Mouse (Mus musculus) MEL (cell line): ENCODE results near the gene 1700017B05Rik. TPM values are rescaled to one million over a fixed set of nuclear protein-coding genes. Genes with fewer than 3 reads are reported as not detected.

Experiments
- DNase-seq: peaks from one replicate; pipeline ENCODE4 v3.0.0; 2011; ENCODE audit warnings: low read depth, low spot score
- H3K27ac ChIP-seq: 2 replicates; pipeline ENCODE4 v1.5.1; 2012; ENCODE audit warnings: low read depth, mild to moderate bottlenecking, control low read depth, low read length, moderate library complexity; ENCODE audit not compliant: control insufficient read depth
- H3K27me3 ChIP-seq, 2 experiments: fragments of 150-350 bp in 1 of 2; sonication (generic) in 1 of 2; 2 replicates each; pipeline ENCODE4 v1.6.1; 2012; ENCODE audit warnings: low read length in 2 of 2, mild to moderate bottlenecking in 2 of 2, improper control_type of control experiment in 1 of 2, moderate library complexity in 1 of 2; ENCODE audit not compliant: insufficient read depth in 2 of 2, control insufficient read depth in 1 of 2
- H3K36me3 ChIP-seq, 2 experiments: 2 replicates each; pipeline ENCODE4 v1.6.1; 2012 to 2014; ENCODE audit warnings: low read length in 2 of 2, improper control_type of control experiment in 1 of 2, inconsistent platforms in 1 of 2, mild to moderate bottlenecking in 1 of 2; ENCODE audit not compliant: insufficient read depth in 2 of 2, control insufficient read depth in 1 of 2
- H3K4me1 ChIP-seq, 2 experiments: fragments of 150-350 bp in 1 of 2; sonication (generic) in 1 of 2; 2 replicates each; pipeline ENCODE4 v1.6.1; 2012; ENCODE audit warnings: low read length in 2 of 2, improper control_type of control experiment in 1 of 2, mild to moderate bottlenecking in 1 of 2; ENCODE audit not compliant: insufficient read depth in 2 of 2, control insufficient read depth in 1 of 2
- H3K4me3 ChIP-seq, 2 experiments: fragments of 150-350 bp in 1 of 2; sonication (generic) in 1 of 2; 2 replicates each; pipeline ENCODE4 v1.5.1; 2012; ENCODE audit warnings: low read depth in 2 of 2, low read length in 2 of 2, mild to moderate bottlenecking in 2 of 2, moderate library complexity in 2 of 2, control low read depth in 1 of 2, improper control_type of control experiment in 1 of 2; ENCODE audit not compliant: control insufficient read depth in 1 of 2, insufficient read depth in 1 of 2
- H3K79me2 ChIP-seq: 2 replicates; pipeline ENCODE4 v1.6.1; 2012; ENCODE audit warnings: mild to moderate bottlenecking, low read length, moderate library complexity; ENCODE audit not compliant: control insufficient read depth, poor library complexity, insufficient read depth
- H3K9ac ChIP-seq: 2 replicates; pipeline ENCODE4 v1.6.1; 2012; ENCODE audit warnings: low read depth, mild to moderate bottlenecking, control low read depth, low read length, moderate library complexity; ENCODE audit not compliant: control insufficient read depth, poor library complexity, severe bottlenecking
- H3K9me3 ChIP-seq: fragments of 150-350 bp; sonication (generic); replicated peaks from 2 replicates; pipeline ENCODE4 v1.6.1; 2012; ENCODE audit warnings: mild to moderate bottlenecking, low read length, improper control_type of control experiment, moderate library complexity; ENCODE audit not compliant: insufficient read depth
- BHLHE40 ChIP-seq: IDR thresholded peaks from 2 replicates; pipeline ENCODE4 v1.6.1; 2012; ENCODE audit warnings: low read depth, mild to moderate bottlenecking, inconsistent platforms, low read length, improper control_type of control experiment, borderline replicate concordance
- CHD2 ChIP-seq: IDR thresholded peaks from 2 replicates; pipeline ENCODE4 v1.6.1; 2011; ENCODE audit warnings: low read length, improper control_type of control experiment
- CTCF ChIP-seq, 3 experiments: IDR thresholded peaks in 2 of 3; conservative IDR thresholded peaks in 1 of 3; 2 replicates each; pipeline ENCODE4 v1.5.1; 2011 to 2012; ENCODE audit warnings: low read length in 3 of 3, low read depth in 2 of 3, mild to moderate bottlenecking in 2 of 3, improper control_type of control experiment in 1 of 3, inconsistent platforms in 1 of 3, mixed read lengths in 1 of 3, moderate library complexity in 1 of 3; ENCODE audit not compliant: control insufficient read depth in 1 of 3, insufficient read depth in 1 of 3, poor library complexity in 1 of 3, severe bottlenecking in 1 of 3
- E2F4 ChIP-seq: IDR thresholded peaks from 2 replicates; pipeline ENCODE4 v1.6.1; 2011; ENCODE audit warnings: low read depth, low read length, improper control_type of control experiment, borderline replicate concordance
- ELF1 ChIP-seq: IDR thresholded peaks from 2 replicates; pipeline ENCODE4 v1.6.1; 2014; ENCODE audit warnings: low read depth, mild to moderate bottlenecking, inconsistent platforms, low read length, improper control_type of control experiment, moderate library complexity
- GATA1 ChIP-seq: IDR thresholded peaks from 2 replicates; pipeline ENCODE4 v1.6.1; 2011; ENCODE audit warnings: low read depth, low read length, improper control_type of control experiment
- HCFC1 ChIP-seq: IDR thresholded peaks from 2 replicates; pipeline ENCODE4 v1.6.1; 2012; ENCODE audit warnings: low read depth, mild to moderate bottlenecking, inconsistent platforms, low read length, improper control_type of control experiment, moderate library complexity
- JUND ChIP-seq: IDR thresholded peaks from 2 replicates; pipeline ENCODE4 v1.6.1; 2011; ENCODE audit warnings: low read depth, mild to moderate bottlenecking, improper control_type of control experiment, low read length
- MAX ChIP-seq: IDR thresholded peaks from 2 replicates; pipeline ENCODE4 v1.6.1; 2011; ENCODE audit warnings: low read length, improper control_type of control experiment
- MAZ ChIP-seq: IDR thresholded peaks from 2 replicates; pipeline ENCODE4 v1.6.1; 2012; ENCODE audit warnings: low read depth, mild to moderate bottlenecking, inconsistent platforms, low read length, improper control_type of control experiment
- MEF2A ChIP-seq: IDR thresholded peaks from 2 replicates; pipeline ENCODE4 v1.6.1; 2014; ENCODE audit warnings: low read depth, mild to moderate bottlenecking, inconsistent platforms, low read length, improper control_type of control experiment; ENCODE audit not compliant: poor library complexity, insufficient replicate concordance, severe bottlenecking; ENCODE audit errors: extremely low read depth
- MXI1 ChIP-seq: IDR thresholded peaks from 2 replicates; pipeline ENCODE4 v1.6.1; 2011; ENCODE audit warnings: mild to moderate bottlenecking, low read depth, low read length, improper control_type of control experiment
- MYC ChIP-seq: IDR thresholded peaks from 2 replicates; pipeline ENCODE4 v1.6.1; 2011; ENCODE audit warnings: low read depth, mild to moderate bottlenecking, low read length, improper control_type of control experiment, moderate library complexity
- NRF1 ChIP-seq: IDR thresholded peaks from 2 replicates; pipeline ENCODE4 v1.6.1; 2014; ENCODE audit warnings: low read depth, mild to moderate bottlenecking, inconsistent platforms, low read length, improper control_type of control experiment, moderate library complexity; ENCODE audit not compliant: poor library complexity, insufficient read depth, severe bottlenecking
- POLR2A ChIP-seq, 2 experiments: IDR thresholded peaks; 2 replicates each; pipeline ENCODE4 v1.6.1; 2011 to 2012; ENCODE audit warnings: low read length in 2 of 2, mild to moderate bottlenecking in 2 of 2, control low read depth in 1 of 2, improper control_type of control experiment in 1 of 2, low read depth in 1 of 2, moderate library complexity in 1 of 2; ENCODE audit not compliant: control insufficient read depth in 1 of 2, insufficient read depth in 1 of 2, poor library complexity in 1 of 2
- POLR2AphosphoS2 ChIP-seq: IDR thresholded peaks from 2 replicates; pipeline ENCODE4 v1.6.1; 2011; ENCODE audit warnings: low read length, improper control_type of control experiment
- RAD21 ChIP-seq: IDR thresholded peaks from 2 replicates; pipeline ENCODE4 v1.6.1; 2011; ENCODE audit warnings: mild to moderate bottlenecking, low read depth, low read length, improper control_type of control experiment
- TAL1 ChIP-seq: IDR thresholded peaks from 2 replicates; pipeline ENCODE4 v1.6.1; 2012; ENCODE audit warnings: mild to moderate bottlenecking, inconsistent platforms, low read length, moderate library complexity, mixed read lengths
- TCF12 ChIP-seq: IDR thresholded peaks from 2 replicates; pipeline ENCODE4 v1.6.1; 2014; ENCODE audit warnings: low read depth, mild to moderate bottlenecking, inconsistent platforms, low read length, improper control_type of control experiment, moderate library complexity
- UBTF ChIP-seq: IDR thresholded peaks from 2 replicates; pipeline ENCODE4 v1.6.1; 2012; ENCODE audit warnings: low read depth, mild to moderate bottlenecking, inconsistent platforms, low read length, improper control_type of control experiment, moderate library complexity, borderline replicate concordance; ENCODE audit not compliant: insufficient read depth
- ZKSCAN1 ChIP-seq: IDR thresholded peaks from 2 replicates; pipeline ENCODE4 v1.6.1; 2012; ENCODE audit warnings: low read depth, mild to moderate bottlenecking, inconsistent platforms, low read length, improper control_type of control experiment, moderate library complexity
- ZMIZ1 ChIP-seq: IDR thresholded peaks from 2 replicates; pipeline ENCODE4 v1.6.1; 2012; ENCODE audit warnings: low read depth, mild to moderate bottlenecking, inconsistent platforms, low read length, improper control_type of control experiment, moderate library complexity
- polyA plus RNA-seq, 2 experiments: library from polyadenylated mRNA; stranded (reverse) in 1 of 2; unstranded in 1 of 2; fragments of >175 nt in 1 of 2; fragments of >200 nt in 1 of 2; gene quantifications; 2 replicates each; pipeline versions ENCODE4 v1.2.1 to v1.2.4; 2012; ENCODE audit warnings: low replicate concordance in 2 of 2, low read depth in 1 of 2; ENCODE audit not compliant: insufficient read length in 2 of 2, insufficient read depth in 1 of 2, missing spikeins in 1 of 2
- total RNA-seq: library from RNA; depleted of rRNA; stranded (reverse); fragments of 300-350 nt; gene quantifications from 2 replicates; pipeline ENCODE4 v1.2.3, GENCODE M21; 2012

Gene 1700017B05Rik
- total and polyA plus RNA-seq, 3 experiments: 52.7 to 76.5 TPM; not detected in 1

DNA sequence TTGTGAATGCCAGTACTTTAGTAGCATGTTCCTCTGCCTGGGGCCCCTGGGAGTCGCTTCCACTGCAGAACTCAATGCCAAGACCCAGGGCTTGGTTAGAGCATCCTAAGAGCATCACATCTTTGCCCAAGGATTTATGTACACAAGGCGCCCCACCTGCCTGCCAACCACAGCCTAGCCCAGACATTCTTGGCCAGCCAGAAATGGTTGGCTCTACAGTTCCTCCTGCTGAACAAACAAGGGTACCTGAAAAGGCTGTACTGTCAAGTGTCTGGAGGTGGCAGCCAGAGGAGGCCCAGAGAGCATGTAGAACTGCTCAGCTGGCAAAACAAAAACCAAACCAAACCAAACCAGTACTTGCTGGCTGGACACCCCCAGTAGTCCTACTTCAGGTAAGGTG lies 11.3 kb downstream of the 1700017B05Rik start:
- TF ChIP-seq TCF12: no peak
- TF ChIP-seq JUND: no peak
- no peak for TF ChIP-seq MXI1
- TF ChIP-seq POLR2A (IDR thresholded peaks at IDR 0.05; ENCODE audit: control insufficient read depth in 1 of 2, insufficient read depth in 1 of 2, low read depth in 1 of 2, low read length in 2 of 2, poor library complexity in 1 of 2): no peak; a peak in 2 of 4 replicates
- TF ChIP-seq GATA1: no peak
- TF ChIP-seq MAZ: 0 out of 2 replicates have a peak, but pooled peaks have one; percentile 18
- no peak for TF ChIP-seq HCFC1
- no peak for TF ChIP-seq TAL1
- Histone ChIP-seq H3K36me3 (peaks cover 14 to 28% of the 10 kb centered on the region in 2 experiments; a peak in 3 of 4 replicates), H3K4me3 (no peak overlapping the region), H3K27me3 (no peaks in the 10 kb centered on the region), H3K79me2 (peaks cover 15% of the 10 kb centered on the region), H3K9ac (no peak overlapping the region), H3K27ac (no peak overlapping the region), H3K9me3 (no peaks in the 10 kb centered on the region), H3K4me1 (peaks cover 9 to 46% of the 10 kb centered on the region in 2 experiments)
- peak; percentile 45 for DNase-seq

- Histone ChIP-seq H3K9me3 (no peaks in the 10 kb centered on the region), H3K27ac (no peak overlapping the region; the same call in 1 of the 2 replicates), H3K36me3 (peaks cover 6 to 28% of the 10 kb centered on the region in 2 experiments; a peak in 3 of 4 replicates), H3K4me3 (no peak overlapping the region), H3K9ac (no peak overlapping the region), H3K79me2 (peaks cover 5% of the 10 kb centered on the region; the same call in 1 of the 2 replicates), H3K4me1 (peaks cover 9 to 46% of the 10 kb centered on the region in 2 experiments), H3K27me3 (no peaks in the 10 kb centered on the region)
- DNase-seq: no peak
- TF ChIP-seq MAX (no peak), POLR2AphosphoS2 (peak; percentile 59; the same call in 1 of the 2 replicates)
These were observed 12.4 kb downstream of the 1700017B05Rik start for GRCm38 (mm10) chr9:57250026-57250425.

DNA sequence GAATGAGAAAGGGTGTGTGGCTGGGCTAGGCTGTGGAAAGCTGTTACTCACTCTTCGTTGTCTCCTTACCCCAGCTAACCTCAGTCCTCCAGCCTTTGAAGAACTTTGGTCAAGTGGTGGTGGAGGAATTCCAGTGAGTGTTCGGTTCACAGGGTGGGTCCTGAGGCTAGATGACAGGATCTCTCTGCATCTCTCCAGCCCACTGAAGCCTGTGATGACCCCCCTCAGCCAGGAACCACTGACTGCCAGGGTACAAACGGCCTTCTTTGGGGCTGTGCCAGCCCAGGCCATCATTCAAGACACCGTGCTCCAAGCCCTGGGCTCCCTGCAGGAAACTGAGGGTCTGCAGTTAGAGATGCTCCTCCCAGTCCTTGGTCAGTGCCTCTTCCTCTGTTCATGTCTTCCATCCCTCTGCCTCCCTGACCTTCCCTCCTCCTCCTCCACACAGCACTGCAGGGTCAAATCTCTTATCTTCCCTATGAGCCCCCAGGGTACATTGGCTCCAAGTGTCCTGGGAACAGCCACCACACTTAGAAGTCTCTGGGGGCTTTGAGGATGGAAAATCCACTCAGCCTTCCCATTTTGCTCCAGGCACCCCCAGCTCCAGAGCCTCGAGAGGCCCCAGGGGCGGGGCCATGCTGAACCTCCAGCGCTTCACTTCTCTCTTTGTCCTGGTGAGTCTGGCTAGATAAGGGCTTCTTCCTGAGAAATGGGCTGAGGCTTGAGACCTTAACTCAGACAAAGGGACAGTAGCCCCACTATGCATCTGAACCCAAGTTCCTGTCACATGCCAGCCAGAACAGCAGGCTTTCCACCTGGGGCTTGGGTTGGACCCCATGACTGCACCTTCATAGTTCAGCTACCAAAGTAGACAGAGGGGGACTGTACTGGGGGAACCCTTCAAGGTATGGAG lies 14.1 kb downstream of the 1700017B05Rik start:
- H3K79me2 ChIP-seq: no peaks in the 10 kb centered on the region
- H3K27me3 ChIP-seq: no peaks in the 10 kb centered on the region
- H3K36me3 ChIP-seq: peaks cover 0 to 28% of the 10 kb centered on the region in 2 experiments; a peak in 3 of 4 replicates
- peak; percentile 74 for DNase-seq
- H3K4me3 ChIP-seq: no peak overlapping the region
- H3K4me1 ChIP-seq: peaks cover 9 to 48% of the 10 kb centered on the region in 2 experiments
- 0 out of 2 replicates have a peak overlapping the region, but pooled peaks have one; percentile 13 for H3K9ac ChIP-seq
- no peaks in the 10 kb centered on the region for H3K9me3 ChIP-seq
- peak overlapping the region; percentile 61 for H3K27ac ChIP-seq
- TF ChIP-seq POLR2A (IDR thresholded peaks at IDR 0.05; ENCODE audit: control insufficient read depth in 1 of 2, insufficient read depth in 1 of 2, low read depth in 1 of 2, low read length in 2 of 2, poor library complexity in 1 of 2): no peak
- 0 out of 2 replicates have a peak, but pooled peaks have one; percentile 25 for TF ChIP-seq MAX
- no peak for TF ChIP-seq NRF1
- TF ChIP-seq BHLHE40: no peak
- no peak for TF ChIP-seq ZMIZ1
- TF ChIP-seq MEF2A: no peak
- TF ChIP-seq ZKSCAN1: peak; percentile 90
- no peak for TF ChIP-seq E2F4
- TF ChIP-seq CHD2: no peak
- TF ChIP-seq ELF1: no peak
- no peak for TF ChIP-seq CTCF (IDR thresholded peaks at IDR 0.05 in 2 of 3, conservative IDR thresholded peaks at IDR 0.05 in 1 of 3; ENCODE audit: control insufficient read depth in 1 of 3, insufficient read depth in 1 of 3, low read depth in 2 of 3, low read length in 3 of 3, poor library complexity in 1 of 3, severe bottlenecking in 1 of 3)
- TF ChIP-seq UBTF: no peak
- no peak for TF ChIP-seq MYC
- no peak for TF ChIP-seq RAD21
- TF ChIP-seq TCF12: no peak
